Mouse (Mus musculus) lung, adult 2 months (tissue): ENCODE results near the gene Ccdc85b. TPM values are rescaled to one million over a fixed set of nuclear protein-coding genes. Genes with fewer than 3 reads are reported as not detected.

Experiments
- DNase-seq: peaks from one replicate; pipeline ENCODE4 v3.0.0; 2022
- H3K4me1 ChIP-seq: fragments of 200-500 bp; 2 replicates; pipeline ENCODE4 v1.6.1; 2011; ENCODE audit warnings: low read length; ENCODE audit not compliant: control insufficient read depth, insufficient read depth
- H3K4me3 ChIP-seq: fragments of 200-500 bp; replicated peaks from 2 replicates; pipeline ENCODE3; 2011; ENCODE audit warnings: low read depth, mild to moderate bottlenecking, control low read depth, low read length; ENCODE audit errors: extremely low read depth
- CTCF ChIP-seq: fragments of 200-500 bp; IDR thresholded peaks from 2 replicates; pipeline ENCODE4 v1.5.1; 2011; ENCODE audit warnings: mild to moderate bottlenecking, low read length, control low read depth; ENCODE audit not compliant: insufficient read depth
- POLR2A ChIP-seq: fragments of 200-500 bp; IDR thresholded peaks from 2 replicates; pipeline ENCODE4 v1.6.1; 2011; ENCODE audit warnings: low read depth, mild to moderate bottlenecking, control low read depth, low read length, borderline replicate concordance; ENCODE audit errors: extremely low read depth
- WGBS: fragments of 180-500 bp; shearing (Covaris S2); methylation state at CpG from one replicate; pipeline ENCODE4 v1.1.7; 2018; 5-methylcytosine and 5-hydroxymethylcytosine counted together
- polyA plus RNA-seq: library from polyadenylated mRNA; depleted of rRNA; stranded (reverse); fragments of >200 nt; gene quantifications from 2 replicates; pipeline ENCODE4 v1.2.3, GENCODE M21; 2012

The Ccdc85b gene
- polyA plus RNA-seq, 1 experiment, result 15.8 TPM

- no peak overlapping the region for H3K4me3 ChIP-seq
- H3K4me1 ChIP-seq, result peaks cover 4% of the 10 kb centered on the region; the same call in 1 of the 2 replicates
- WGBS, result 45% methylated on average over 5 of the region's 5 CpGs
- DNase-seq, result no peak
- TF ChIP-seq CTCF (no peak), POLR2A (no peak)
These were observed 14.2 kb upstream of the Ccdc85b start for GRCm38 (mm10) chr19:5471846-5472245.

- DNase-seq, result no peak
- whole genome bisulfite sequencing, result 28% methylated on average over 5 of the region's 5 CpGs
- no peak within 1 kb of the TSS for H3K4me3 ChIP-seq
- H3K4me1 ChIP-seq, result peaks cover 5% of the 10 kb centered on the region; the same call in 1 of the 2 replicates
- TF ChIP-seq CTCF (no peak), POLR2A (no peak)
These were observed 10.7 kb upstream of the Ccdc85b start, which contains the start of gene Ctsw for GRCm38 (mm10) chr19:5468374-5468773. Gene Ctsw (minus strand): TSS chr19:5468507.

GRCm38 (mm10) chr19:5466916-5467500, 9.3 kb upstream of the Ccdc85b start:
- 83% methylated on average over 6 of the region's 6 CpGs for WGBS
- H3K4me3 ChIP-seq, result no peak overlapping the region
- TF ChIP-seq CTCF, result no peak
- TF ChIP-seq POLR2A, result no peak
- peaks cover 4% of the 10 kb centered on the region; the same call in 1 of the 2 replicates for H3K4me1 ChIP-seq
- no peak for DNase-seq

- 87% methylated on average over 8 of the region's 8 CpGs for WGBS
- H3K4me3 ChIP-seq, result no peak overlapping the region
- peaks cover 4% of the 10 kb centered on the region for H3K4me1 ChIP-seq
- TF ChIP-seq CTCF, result no peak
- no peak for TF ChIP-seq POLR2A
- no peak for DNase-seq
These were observed 7.3 kb upstream of the Ccdc85b start for GRCm38 (mm10) chr19:5465037-5465436.

GRCm38 (mm10) chr19:5463791-5464562, 6.3 kb upstream of the Ccdc85b start:
- no peak overlapping the region for H3K4me3 ChIP-seq
- 31% methylated on average over 15 of the region's 15 CpGs for WGBS
- TF ChIP-seq POLR2A (peak; percentile 42; the same call in 1 of the 2 replicates), CTCF (peak; percentile 82)
- peak; percentile 60 for DNase-seq
- H3K4me1 ChIP-seq, result peaks cover 4% of the 10 kb centered on the region

- DNase-seq, result no peak
- Histone ChIP-seq H3K4me1 (peaks cover 4% of the 10 kb centered on the region), H3K4me3 (no peak overlapping the region)
- 91% methylated on average over 9 of the region's 9 CpGs for WGBS
- no peak for TF ChIP-seq CTCF
- no peak for TF ChIP-seq POLR2A
These were observed 5.5 kb upstream of the Ccdc85b start for GRCm38 (mm10) chr19:5463212-5463611.

GRCm38 (mm10) chr19:5461411-5461810, 3.7 kb upstream of the Ccdc85b start:
- TF ChIP-seq CTCF (no peak), POLR2A (no peak)
- WGBS, result 83% methylated on average over 6 of the region's 6 CpGs
- DNase-seq, result no peak
- Histone ChIP-seq H3K4me1 (peaks cover 8% of the 10 kb centered on the region), H3K4me3 (peak overlapping the region; percentile 2)

GRCm38 (mm10) chr19:5460465-5460911, 2.8 kb upstream of the Ccdc85b start, which contains the start of gene Fibp:
Gene Fibp (plus strand): TSS chr19:5460615.
- TF ChIP-seq POLR2A, result peak; percentile 78
- no peak for TF ChIP-seq CTCF
- DNase-seq, result peak; percentile 89
- Histone ChIP-seq H3K4me1 (peaks cover 8% of the 10 kb centered on the region), H3K4me3 (peak within 1 kb of the TSS; percentile 96)
- under 1% methylated on average over 32 of the region's 32 CpGs for WGBS

GRCm38 (mm10) chr19:5459896-5460295, 2.2 kb upstream of the Ccdc85b start:
- 20% methylated on average over 3 of the region's 3 CpGs for WGBS
- Histone ChIP-seq H3K4me1 (peaks cover 8% of the 10 kb centered on the region), H3K4me3 (no peak overlapping the region)
- no peak for DNase-seq
- TF ChIP-seq POLR2A, result no peak
- TF ChIP-seq CTCF, result no peak

GRCm38 (mm10) chr19:5459019-5459418, 1.3 kb upstream of the Ccdc85b start:
- H3K4me1 ChIP-seq, result peaks cover 6% of the 10 kb centered on the region
- no peak overlapping the region for H3K4me3 ChIP-seq
- WGBS, result 64% methylated on average over 7 of the region's 7 CpGs
- DNase-seq, result no peak
- TF ChIP-seq POLR2A (no peak), CTCF (no peak)
